Mouse (Mus musculus) heart, embryonic 16.5 days (tissue): ENCODE results near the gene A430005L14Rik. TPM values are rescaled to one million over a fixed set of nuclear protein-coding genes. Genes with fewer than 3 reads are reported as not detected.

Source experiments
- ATAC-seq: fragments of 200-750 bp; cut with Nextera tagmentation; replicated peaks from 2 replicates; pipeline ENCODE4 v1.8.0; 2017; ENCODE audit warnings: moderate number of reproducible peaks; ENCODE audit not compliant: insufficient read depth, low FRiP score; ENCODE audit errors: extremely low read depth
- H3K27ac ChIP-seq: fragments of 300-500 bp; sonication (generic); 2 replicates; pipeline ENCODE4 v1.5.1; 2014; ENCODE audit warnings: mild to moderate bottlenecking, low read length, control low read depth, moderate library complexity
- H3K27me3 ChIP-seq: fragments of 300-500 bp; sonication (generic); 2 replicates; pipeline ENCODE4 v1.6.1; 2014; ENCODE audit warnings: low read length, mixed read lengths; ENCODE audit not compliant: control insufficient read depth, insufficient read depth
- H3K36me3 ChIP-seq: fragments of 300-500 bp; sonication (generic); 2 replicates; pipeline ENCODE4 v1.6.1; 2014; ENCODE audit not compliant: control insufficient read depth, insufficient read depth
- H3K4me1 ChIP-seq: fragments of 300-500 bp; sonication (generic); 2 replicates; pipeline ENCODE4 v1.6.1; 2014; ENCODE audit warnings: low read length, mixed read lengths; ENCODE audit not compliant: control insufficient read depth, insufficient read depth
- H3K4me2 ChIP-seq: fragments of 300-500 bp; sonication (generic); 2 replicates; pipeline ENCODE4 v1.6.1; 2014; ENCODE audit warnings: low read depth, mild to moderate bottlenecking, control low read depth, low read length
- H3K4me3 ChIP-seq: fragments of 300-500 bp; sonication (generic); 2 replicates; pipeline ENCODE4 v1.5.1; 2014; ENCODE audit warnings: mild to moderate bottlenecking, control low read depth, low read length
- H3K9ac ChIP-seq: fragments of 300-500 bp; sonication (generic); 2 replicates; pipeline ENCODE4 v1.6.1; 2014; ENCODE audit warnings: low read length, control low read depth
- H3K9me3 ChIP-seq: fragments of 300-500 bp; sonication (generic); replicated peaks from 2 replicates; pipeline ENCODE4 v1.6.1; 2016; ENCODE audit warnings: low read length; ENCODE audit not compliant: control insufficient read depth
- WGBS: fragments of 180-500 bp; shearing (Covaris S2); extraction: QIAGEN DNeasy Blood & Tissue Kit; methylation state at CpG from one replicate; pipeline ENCODE4 v1.1.7; 2014; 5-methylcytosine and 5-hydroxymethylcytosine counted together
- polyA plus RNA-seq: library from polyadenylated mRNA; unstranded; fragments of >200 nt; fragmentation: Nextera tagmentation; extraction: Ambion mirVana; gene quantifications from 2 replicates; pipeline ENCODE4 v1.2.1, GENCODE M21; 2015

A430005L14Rik gene
- polyA plus RNA-seq, 1 experiment from 2014 or later, result 48.4 TPM

- Histone ChIP-seq H3K4me1 (no peaks in the 10 kb centered on the region), H3K36me3 (peaks cover 54% of the 10 kb centered on the region), H3K4me2 (no peak overlapping the region), H3K4me3 (no peak overlapping the region), H3K9me3 (no peaks in the 10 kb centered on the region), H3K27ac (no peak overlapping the region), H3K27me3 (no peaks in the 10 kb centered on the region), H3K9ac (no peak overlapping the region)
- no peak for ATAC-seq
- WGBS, result 87% methylated on average over 10 of the region's 10 CpGs
These were observed 35.7 kb downstream of the A430005L14Rik start for GRCm38 (mm10) chr4:153992715-153993114.

- Histone ChIP-seq H3K9me3 (no peaks in the 10 kb centered on the region), H3K9ac (no peak overlapping the region), H3K27me3 (no peaks in the 10 kb centered on the region), H3K4me3 (no peak overlapping the region), H3K4me2 (no peak overlapping the region), H3K36me3 (peaks cover 52% of the 10 kb centered on the region), H3K4me1 (no peaks in the 10 kb centered on the region), H3K27ac (no peak overlapping the region)
- ATAC-seq, result no peak
- WGBS, result 82% methylated on average over 8 of the region's 8 CpGs
These were observed 36.5 kb downstream of the A430005L14Rik start for GRCm38 (mm10) chr4:153993505-153993904.

- no peak overlapping the region for H3K27ac ChIP-seq
- H3K4me2 ChIP-seq, result no peak overlapping the region
- WGBS, result 86% methylated on average over 5 of the region's 5 CpGs
- no peaks in the 10 kb centered on the region for H3K9me3 ChIP-seq
- no peak for ATAC-seq
- no peak overlapping the region for H3K4me3 ChIP-seq
- no peaks in the 10 kb centered on the region for H3K4me1 ChIP-seq
- H3K27me3 ChIP-seq, result no peaks in the 10 kb centered on the region
- H3K9ac ChIP-seq, result no peak overlapping the region
- peaks cover 22% of the 10 kb centered on the region for H3K36me3 ChIP-seq
These were observed 48.5 kb downstream of the A430005L14Rik start for GRCm38 (mm10) chr4:154005488-154005887.

GRCm38 (mm10) chr4:154006264-154006663 lies 49.2 kb downstream of the A430005L14Rik start:
- Histone ChIP-seq H3K27me3 (no peaks in the 10 kb centered on the region), H3K4me2 (no peak overlapping the region), H3K36me3 (peaks cover 22% of the 10 kb centered on the region), H3K4me3 (no peak overlapping the region), H3K9me3 (no peaks in the 10 kb centered on the region), H3K4me1 (no peaks in the 10 kb centered on the region), H3K27ac (no peak overlapping the region), H3K9ac (no peak overlapping the region)
- ATAC-seq, result no peak
- WGBS, result 93% methylated on average over 6 of the region's 6 CpGs

GRCm38 (mm10) chr4:154007759-154008158 lies 50.7 kb downstream of the A430005L14Rik start:
- no peak overlapping the region for H3K4me3 ChIP-seq
- no peak for ATAC-seq
- no peaks in the 10 kb centered on the region for H3K9me3 ChIP-seq
- H3K4me1 ChIP-seq, result peaks cover 4% of the 10 kb centered on the region
- H3K36me3 ChIP-seq, result peaks cover 22% of the 10 kb centered on the region
- H3K27ac ChIP-seq, result no peak overlapping the region
- 60% methylated on average over 4 of the region's 4 CpGs for WGBS
- H3K4me2 ChIP-seq, result no peak overlapping the region
- H3K27me3 ChIP-seq, result no peaks in the 10 kb centered on the region
- no peak overlapping the region for H3K9ac ChIP-seq

GRCm38 (mm10) chr4:154010907-154011645 lies 54.0 kb downstream of the A430005L14Rik start:
- WGBS, result 27% methylated on average over 13 of the region's 13 CpGs
- H3K27ac ChIP-seq, result no peak overlapping the region; the same call in 1 of the 2 replicates
- peak overlapping the region; percentile 94 for H3K9ac ChIP-seq
- no peak; the same call in 1 of the 2 replicates for ATAC-seq
- H3K9me3 ChIP-seq, result no peaks in the 10 kb centered on the region
- H3K27me3 ChIP-seq, result no peaks in the 10 kb centered on the region
- H3K36me3 ChIP-seq, result peaks cover 23% of the 10 kb centered on the region
- H3K4me1 ChIP-seq, result peaks cover 13% of the 10 kb centered on the region
- peak overlapping the region; percentile 90 for H3K4me2 ChIP-seq
- peak overlapping the region; percentile 84 for H3K4me3 ChIP-seq

Other genes starting within 250 kb of the A430005L14Rik start
- gene Dffb, start 17.9 kb downstream of the A430005L14Rik start, polyA plus RNA-seq, result 8.5 and 8.6 TPM in 2 replicates
- gene Cep104, start 18.0 kb downstream of the A430005L14Rik start, polyA plus RNA-seq, result 14.1 and 17.7 TPM in 2 replicates
- gene Lrrc47, start 54.5 kb downstream of the A430005L14Rik start, polyA plus RNA-seq, result 14.7 and 15.1 TPM in 2 replicates
- gene Smim1, start 69.0 kb downstream of the A430005L14Rik start, polyA plus RNA-seq, result 29.3 and 38.1 TPM in 2 replicates
- not detected in 2 replicates for gene Ccdc27, start 85.4 kb downstream of the A430005L14Rik start, polyA plus RNA-seq
- gene Trp73, start 183.0 kb downstream of the A430005L14Rik start, polyA plus RNA-seq, result 0.20 and 0.31 TPM in 2 replicates
- 23.5 and 24.4 TPM in 2 replicates for gene Wrap73, start 185.1 kb downstream of the A430005L14Rik start, polyA plus RNA-seq
- gene Tprgl, start 203.4 kb downstream of the A430005L14Rik start, polyA plus RNA-seq, result 143 and 147 TPM in 2 replicates
- gene Megf6, start 213.5 kb downstream of the A430005L14Rik start, polyA plus RNA-seq, result 33.8 and 38.8 TPM in 2 replicates